Mouse (Mus musculus): ENCODE measurements around the gene Ctbp2. TPM values are rescaled to one million over a fixed set of nuclear protein-coding genes. Genes with fewer than 3 reads are reported as not detected.

Gene Ctbp2
- polyA plus RNA-seq, 1 experiment, result 43.2 TPM

GRCm38 (mm10) chr7:132949968-132950367, 174.2 kb downstream of the Ctbp2 start:
- no peak for TF ChIP-seq MYOG (IDR thresholded peaks at IDR 0.05; ENCODE audit: control insufficient read depth, extremely low read depth, insufficient read length)
- no peak for TF ChIP-seq FOSL1 (IDR thresholded peaks at IDR 0.05; ENCODE audit: insufficient read depth, low read length, poor library complexity, severe bottlenecking)
- TF ChIP-seq USF1 (IDR thresholded peaks at IDR 0.05; ENCODE audit: low read depth), result no peak
- no peak for TF ChIP-seq CEBPB (IDR thresholded peaks at IDR 0.05; ENCODE audit: low read depth)
- no peak for TF ChIP-seq CTCF (IDR thresholded peaks at IDR 0.05; ENCODE audit: control insufficient read depth, insufficient read depth, insufficient read length)
- TF ChIP-seq MAX (IDR thresholded peaks at IDR 0.05), result no peak
- TF ChIP-seq MYOD1 (IDR thresholded peaks at IDR 0.05; ENCODE audit: control insufficient read depth, insufficient read length, low read depth), result no peak
- no peaks in the 10 kb centered on the region for H3K36me3 ChIP-seq (ENCODE audit: control insufficient read depth, insufficient read depth)
- H3K27me3 ChIP-seq (ENCODE audit: control insufficient read depth, insufficient read depth, insufficient read length), result no peaks in the 10 kb centered on the region

GRCm38 (mm10) chr7:132940569-132940968, 183.6 kb downstream of the Ctbp2 start:
- TF ChIP-seq MYOD1 (IDR thresholded peaks at IDR 0.05; ENCODE audit: control insufficient read depth, insufficient read length, low read depth) (no peak), MAX (IDR thresholded peaks at IDR 0.05) (no peak), USF1 (IDR thresholded peaks at IDR 0.05; ENCODE audit: low read depth) (no peak), CEBPB (IDR thresholded peaks at IDR 0.05; ENCODE audit: low read depth) (no peak), CTCF (IDR thresholded peaks at IDR 0.05; ENCODE audit: control insufficient read depth, insufficient read depth, insufficient read length) (no peak), MYOG (IDR thresholded peaks at IDR 0.05; ENCODE audit: control insufficient read depth, extremely low read depth, insufficient read length) (no peak), FOSL1 (IDR thresholded peaks at IDR 0.05; ENCODE audit: insufficient read depth, low read length, poor library complexity, severe bottlenecking) (no peak)

More at GRCm38 (mm10) chr7:132949968-132950367, 174.2 kb downstream of the Ctbp2 start:
- no peak overlapping the region for H3K4me3 ChIP-seq (ENCODE audit: insufficient read depth, poor library complexity, severe bottlenecking)
- H3ac ChIP-seq (ENCODE audit: control insufficient read depth, insufficient read length, low read depth), result no peak overlapping the region
- peaks cover 96% of the 10 kb centered on the region for H3K79me2 ChIP-seq (ENCODE audit: control insufficient read depth, insufficient read depth)
- peaks cover 58% of the 10 kb centered on the region for H3K79me3 ChIP-seq (ENCODE audit: low read depth)

GRCm38 (mm10) chr7:132939118-132939517, 185.0 kb downstream of the Ctbp2 start:
- H3K36me3 ChIP-seq (ENCODE audit: control insufficient read depth, insufficient read depth), result no peaks in the 10 kb centered on the region
- TF ChIP-seq CEBPB (IDR thresholded peaks at IDR 0.05; ENCODE audit: low read depth), result no peak
- no peak for TF ChIP-seq MAX (IDR thresholded peaks at IDR 0.05)
- TF ChIP-seq USF1 (IDR thresholded peaks at IDR 0.05; ENCODE audit: low read depth), result no peak
- no peak for TF ChIP-seq MYOD1 (IDR thresholded peaks at IDR 0.05; ENCODE audit: control insufficient read depth, insufficient read length, low read depth)
- no peak for TF ChIP-seq MYOG (IDR thresholded peaks at IDR 0.05; ENCODE audit: control insufficient read depth, extremely low read depth, insufficient read length)
- TF ChIP-seq FOSL1 (IDR thresholded peaks at IDR 0.05; ENCODE audit: insufficient read depth, low read length, poor library complexity, severe bottlenecking), result no peak
- no peak for TF ChIP-seq CTCF (IDR thresholded peaks at IDR 0.05; ENCODE audit: control insufficient read depth, insufficient read depth, insufficient read length)
- H3K79me2 ChIP-seq (ENCODE audit: control insufficient read depth, insufficient read depth), result peaks cover 100% of the 10 kb centered on the region
- no peaks in the 10 kb centered on the region for H3K27me3 ChIP-seq (ENCODE audit: control insufficient read depth, insufficient read depth, insufficient read length)
- no peak overlapping the region for H3K4me3 ChIP-seq (ENCODE audit: insufficient read depth, poor library complexity, severe bottlenecking)
- H3ac ChIP-seq (ENCODE audit: control insufficient read depth, insufficient read length, low read depth), result no peak overlapping the region
- H3K79me3 ChIP-seq (ENCODE audit: low read depth), result peaks cover 87% of the 10 kb centered on the region

More at GRCm38 (mm10) chr7:132940569-132940968, 183.6 kb downstream of the Ctbp2 start:
- Histone ChIP-seq H3K4me3 (ENCODE audit: insufficient read depth, poor library complexity, severe bottlenecking) (no peak overlapping the region), H3K79me2 (ENCODE audit: control insufficient read depth, insufficient read depth) (peaks cover 100% of the 10 kb centered on the region), H3K36me3 (ENCODE audit: control insufficient read depth, insufficient read depth) (no peaks in the 10 kb centered on the region), H3K79me3 (ENCODE audit: low read depth) (peaks cover 78% of the 10 kb centered on the region), H3K27me3 (ENCODE audit: control insufficient read depth, insufficient read depth, insufficient read length) (no peaks in the 10 kb centered on the region), H3ac (ENCODE audit: control insufficient read depth, insufficient read length, low read depth) (no peak overlapping the region)

Other genes starting within 250 kb of the Ctbp2 start
- 5.4 TPM for gene Zranb1, start 193.2 kb downstream of the Ctbp2 start, polyA plus RNA-seq (2012; fragmentation: generic; extraction: Trizol)
- 1.7 TPM for gene Fgfr2, start 1.0 kb downstream of the Ctbp2 start, polyA plus RNA-seq (2012; fragmentation: generic; extraction: Trizol)